Mouse (Mus musculus): ENCODE data around the gene Map3k7. TPM values are rescaled to one million over a fixed set of nuclear protein-coding genes. Genes with fewer than 3 reads are reported as not detected.

The Map3k7 gene
- polyA plus RNA-seq, 1 experiment from 2014 or later = 45.1 TPM

GRCm38 (mm10) chr4:32045234-32045633 is 81.3 kb downstream of the Map3k7 start:
- Histone ChIP-seq H3K27ac (no peak overlapping the region), H3K4me2 (no peak overlapping the region)
- WGBS = 7% methylated on average over 5 of the region's 5 CpGs

GRCm38 (mm10) chr4:32049824-32050223 is 85.9 kb downstream of the Map3k7 start:
- H3K4me3 ChIP-seq (replicated peaks) = no peak overlapping the region
- H3K27ac ChIP-seq = no peak overlapping the region
- no peak overlapping the region for H3K4me2 ChIP-seq
- peaks cover 6% of the 10 kb centered on the region for H3K4me1 ChIP-seq
- H3K27me3 ChIP-seq = 0 out of 2 replicates have a peak, but pooled peaks cover 3% of the 10 kb centered on the region
- 54% methylated on average over 4 of the region's 4 CpGs for WGBS
- H3K36me3 ChIP-seq (replicated peaks) = no peaks in the 10 kb centered on the region
- H3K9ac ChIP-seq = no peak overlapping the region
- H3K9me3 ChIP-seq = no peaks in the 10 kb centered on the region
- no peak for ATAC-seq (ENCODE audit: low FRiP score)

More at GRCm38 (mm10) chr4:32045234-32045633, 81.3 kb downstream of the Map3k7 start:
- Histone ChIP-seq H3K4me3 (replicated peaks) (no peak overlapping the region), H3K9me3 (no peaks in the 10 kb centered on the region), H3K27me3 (no peaks in the 10 kb centered on the region), H3K4me1 (peaks cover 15% of the 10 kb centered on the region), H3K36me3 (replicated peaks) (no peaks in the 10 kb centered on the region), H3K9ac (no peak overlapping the region)
- no peak for ATAC-seq (ENCODE audit: low FRiP score)

GRCm38 (mm10) chr4:32053171-32053570 is 89.3 kb downstream of the Map3k7 start:
- H3K9ac ChIP-seq = no peak overlapping the region
- no peak for ATAC-seq (ENCODE audit: low FRiP score)

GRCm38 (mm10) chr4:32055151-32056052 is 91.5 kb downstream of the Map3k7 start:
- Histone ChIP-seq H3K9me3 (no peaks in the 10 kb centered on the region), H3K36me3 (replicated peaks) (no peaks in the 10 kb centered on the region), H3K4me1 (peaks cover 10% of the 10 kb centered on the region; the same call in 1 of the 2 replicates), H3K4me3 (replicated peaks) (peak overlapping the region; percentile 34), H3K27me3 (peaks cover 11% of the 10 kb centered on the region; the same call in 1 of the 2 replicates), H3K4me2 (peak overlapping the region; percentile 53), H3K9ac (peak overlapping the region; percentile 41; the same call in 1 of the 2 replicates), H3K27ac (no peak overlapping the region)
- peak; percentile 93 for ATAC-seq (ENCODE audit: low FRiP score)
- 24% methylated on average over 21 of the region's 21 CpGs for WGBS

More at GRCm38 (mm10) chr4:32053171-32053570, 89.3 kb downstream of the Map3k7 start:
- WGBS = 96% methylated on average over 14 of the region's 14 CpGs
- H3K4me3 ChIP-seq (replicated peaks) = no peak overlapping the region
- H3K27ac ChIP-seq = no peak overlapping the region
- no peaks in the 10 kb centered on the region for H3K9me3 ChIP-seq
- H3K36me3 ChIP-seq (replicated peaks) = no peaks in the 10 kb centered on the region
- no peak overlapping the region for H3K4me2 ChIP-seq
- H3K4me1 ChIP-seq = peaks cover 10% of the 10 kb centered on the region; the same call in 1 of the 2 replicates
- peaks cover 11% of the 10 kb centered on the region; the same call in 1 of the 2 replicates for H3K27me3 ChIP-seq

GRCm38 (mm10) chr4:32056441-32056840 is 92.5 kb downstream of the Map3k7 start:
- ATAC-seq (ENCODE audit: low FRiP score) = no peak
- Histone ChIP-seq H3K9me3 (no peaks in the 10 kb centered on the region), H3K27ac (no peak overlapping the region), H3K4me2 (no peak overlapping the region), H3K4me3 (replicated peaks) (no peak overlapping the region), H3K9ac (no peak overlapping the region), H3K36me3 (replicated peaks) (no peaks in the 10 kb centered on the region), H3K4me1 (peaks cover 13% of the 10 kb centered on the region), H3K27me3 (peaks cover 11% of the 10 kb centered on the region; the same call in 1 of the 2 replicates)
- 74% methylated on average over 7 of the region's 7 CpGs for WGBS

- no peak overlapping the region for H3K4me3 ChIP-seq (replicated peaks)
- peak; percentile 34 for ATAC-seq (ENCODE audit: low FRiP score)
- no peak overlapping the region for H3K4me2 ChIP-seq
- peaks cover 11% of the 10 kb centered on the region; the same call in 1 of the 2 replicates for H3K27me3 ChIP-seq
- no peaks in the 10 kb centered on the region for H3K36me3 ChIP-seq (replicated peaks)
- no peak overlapping the region for H3K27ac ChIP-seq
- H3K4me1 ChIP-seq = peaks cover 19% of the 10 kb centered on the region
- 43% methylated on average over 5 of the region's 5 CpGs for WGBS
- no peaks in the 10 kb centered on the region for H3K9me3 ChIP-seq
- H3K9ac ChIP-seq = no peak overlapping the region
Observed at GRCm38 (mm10) chr4:32057102-32057501, 93.2 kb downstream of the Map3k7 start.

GRCm38 (mm10) chr4:32060686-32061085 is 96.8 kb downstream of the Map3k7 start:
- Histone ChIP-seq H3K27ac (no peak overlapping the region), H3K4me3 (replicated peaks) (no peak overlapping the region), H3K27me3 (peaks cover 6% of the 10 kb centered on the region; the same call in 1 of the 2 replicates), H3K4me1 (peaks cover 22% of the 10 kb centered on the region), H3K9ac (no peak overlapping the region), H3K4me2 (no peak overlapping the region), H3K9me3 (no peaks in the 10 kb centered on the region), H3K36me3 (replicated peaks) (no peaks in the 10 kb centered on the region)
- WGBS = 90% methylated on average over 4 of the region's 4 CpGs
- ATAC-seq (ENCODE audit: low FRiP score) = no peak

GRCm38 (mm10) chr4:32062381-32063059 is 98.6 kb downstream of the Map3k7 start:
- H3K9me3 ChIP-seq = no peaks in the 10 kb centered on the region
- no peak overlapping the region for H3K4me3 ChIP-seq (replicated peaks)
- 62% methylated on average over 4 of the region's 4 CpGs for WGBS
- H3K4me1 ChIP-seq = peaks cover 21% of the 10 kb centered on the region
- no peak overlapping the region for H3K9ac ChIP-seq
- H3K27ac ChIP-seq = no peak overlapping the region
- no peak overlapping the region for H3K4me2 ChIP-seq
- no peaks in the 10 kb centered on the region for H3K27me3 ChIP-seq
- peak; percentile 23; the same call in 1 of the 2 replicates for ATAC-seq (ENCODE audit: low FRiP score)
- H3K36me3 ChIP-seq (replicated peaks) = no peaks in the 10 kb centered on the region

- Histone ChIP-seq H3K36me3 (replicated peaks) (no peaks in the 10 kb centered on the region), H3K4me3 (replicated peaks) (no peak overlapping the region), H3K4me2 (no peak overlapping the region), H3K27ac (no peak overlapping the region), H3K4me1 (peaks cover 21% of the 10 kb centered on the region), H3K9me3 (no peaks in the 10 kb centered on the region), H3K27me3 (no peaks in the 10 kb centered on the region), H3K9ac (no peak overlapping the region)
- no peak for ATAC-seq (ENCODE audit: low FRiP score)
- 78% methylated on average over 3 of the region's 3 CpGs for WGBS
Observed at GRCm38 (mm10) chr4:32063291-32063690, 99.4 kb downstream of the Map3k7 start.
